Mouse (Mus musculus): ENCODE measurements at regions not wholly inside any gene's neighbourhood (a gene's known extent, or its start where the extent isn't known, plus 50 kb on each side); places are given as distances from the start of the nearest gene placed in this dataset.

DNA sequence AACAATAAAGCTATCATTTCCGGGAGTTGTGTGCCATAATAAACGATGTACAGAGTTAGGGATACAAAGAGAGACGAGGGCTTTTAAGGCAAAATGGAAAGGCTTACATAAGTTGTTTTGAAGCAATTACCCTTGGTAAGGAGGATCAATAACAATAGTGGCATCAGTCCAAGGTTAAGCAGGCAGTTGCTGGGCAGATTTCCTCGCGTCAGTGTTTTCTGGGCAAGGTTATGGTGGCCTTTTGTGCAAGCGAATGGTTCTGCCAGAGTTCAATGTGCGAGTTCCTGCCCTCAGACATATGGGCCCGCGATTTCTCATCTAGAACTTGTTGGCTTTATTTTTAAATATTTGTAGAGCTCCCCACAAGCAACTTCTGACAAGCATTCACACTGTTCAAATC lies 597.7 kb downstream of the Gm19410 start:
- no peak for DNase-seq (ENCODE audit: low spot score)

GRCm38 (mm10) chr8:36364567-36365231 lies 599.1 kb downstream of the Gm19410 start:
- DNase-seq (ENCODE audit: low spot score), result no peak

DNA sequence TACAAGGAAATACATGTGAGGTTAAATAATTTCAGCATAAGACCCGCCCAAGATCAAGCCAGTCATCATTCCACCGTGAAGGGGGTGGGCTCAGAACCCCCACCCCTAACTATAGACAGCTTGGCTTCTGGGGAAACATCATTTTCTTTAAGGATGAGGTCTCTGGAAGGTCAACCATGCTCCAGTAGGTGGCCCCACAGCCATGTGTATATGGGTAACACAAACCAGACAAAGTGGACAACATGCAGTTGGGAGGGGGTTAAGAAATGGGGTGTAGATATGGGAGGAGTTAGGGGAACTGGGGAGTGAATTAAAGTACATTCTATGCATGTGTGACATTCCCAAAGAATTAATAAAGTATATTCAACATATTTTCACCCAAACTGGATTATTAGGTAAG lies 600.4 kb downstream of the Gm19410 start:
- no peak for DNase-seq (ENCODE audit: low spot score)

DNA sequence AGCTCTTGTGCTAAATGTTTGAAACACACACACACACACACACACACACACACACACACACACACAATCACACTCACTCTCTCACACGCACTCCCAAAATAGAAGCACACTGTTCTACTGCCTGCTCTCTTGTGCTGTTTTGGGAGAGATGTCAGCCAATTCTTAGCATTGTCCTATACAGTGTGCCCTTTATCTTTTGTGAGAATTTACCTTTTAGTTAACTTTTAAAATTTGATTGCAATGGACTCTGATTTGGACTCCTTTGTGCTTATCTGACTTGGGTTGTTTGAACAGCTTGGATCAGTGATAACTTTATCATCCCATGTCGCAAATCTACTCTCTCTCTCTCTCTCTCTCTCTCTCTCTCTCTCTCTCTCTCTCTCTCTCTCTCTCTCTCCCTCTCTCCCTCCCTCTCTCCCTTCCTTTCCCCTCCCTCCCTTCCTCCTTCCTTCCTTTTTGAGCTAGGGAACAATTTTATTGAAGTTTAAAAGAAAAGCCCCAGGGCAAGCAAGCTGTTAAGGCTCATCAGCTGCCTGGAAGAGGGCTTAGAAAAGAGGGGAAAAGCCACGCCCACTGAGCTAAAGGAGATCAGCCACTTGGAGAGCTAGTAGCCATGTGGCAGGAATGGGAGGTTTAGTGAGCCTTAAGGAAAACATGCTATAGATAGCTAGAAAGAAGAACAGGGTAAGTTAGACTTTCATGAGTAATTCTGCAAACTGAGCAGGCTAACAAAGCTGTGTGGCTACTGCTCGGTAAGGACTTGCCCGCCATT lies 611.2 kb downstream of the Gm19410 start:
- no peak for DNase-seq (ENCODE audit: low spot score)

- no peak for DNase-seq (ENCODE audit: low spot score)
Observed at GRCm38 (mm10) chr8:36394487-36394886, 598.9 kb upstream of the AI429214 start.

DNA sequence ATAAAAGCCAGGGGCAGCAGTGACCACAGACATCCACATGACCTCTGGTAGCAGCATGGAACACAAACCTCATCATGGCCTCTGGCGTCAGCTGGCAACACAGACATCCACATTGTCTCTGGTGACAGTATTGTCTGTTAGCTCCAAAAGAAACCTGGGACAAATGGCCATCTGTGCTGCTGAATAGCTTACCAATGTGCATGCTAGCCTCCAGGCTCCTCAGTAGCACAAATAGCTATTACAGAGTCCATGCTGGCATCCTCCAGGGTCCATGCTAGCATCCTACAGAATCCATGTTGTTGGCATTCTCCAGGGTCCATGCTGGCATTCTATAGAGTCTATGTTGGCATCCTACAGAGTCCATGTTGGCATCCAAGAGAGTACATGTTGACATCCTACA lies 596.9 kb upstream of the AI429214 start:
- no peak for DNase-seq (ENCODE audit: low spot score)

GRCm38 (mm10) chr8:36406706-36407105 lies 586.7 kb upstream of the AI429214 start:
- no peak for DNase-seq (ENCODE audit: low spot score)

Measured in gastrocnemius, adult 18-20 months (tissue).